Mouse (Mus musculus): ENCODE measurements at regions not wholly inside any gene's neighbourhood (a gene's known extent, or its start where the extent isn't known, plus 50 kb on each side); places are given as distances from the start of the nearest gene placed in this dataset.

GRCm38 (mm10) chr10:8042306-8042705, 86.3 kb upstream of the Tab2 start:
- no peak for TF ChIP-seq CTCF (IDR thresholded peaks at IDR 0.05; ENCODE audit: low read depth, low read length)
- no peak for TF ChIP-seq POLR2A (IDR thresholded peaks at IDR 0.05; ENCODE audit: borderline replicate concordance, low read depth, low read length)

Data from bone marrow macrophage, adult 2 months (primary cell).